18 mouse cellular contexts compared by ENCODE assay signal in genomic region chr1:32959316-32959715, GRCm38 (mm10).
DNase-seq lines count a peak whose midpoint lies in the region; TF ChIP-seq lines count a peak whose summit lies in the region.
"Had no signal": no experiment of that assay in that cellular context is flagged by ENCODE, and none has a peak within 500 bp of the region (broad histone marks: within the 10 kb centered on the region; RNA-seq: fewer than 3 reads in every experiment).

No protein-coding gene starts in this region.

- no peak overlapping the region for H3K4me3 ChIP-seq in layer of hippocampus, adult 2 months
- H3K4me3 ChIP-seq: embryonic facial prominence, embryonic 10.5 days; forebrain, embryonic 13.5 days; heart, adult 2 months; heart, embryonic 12.5 days; hindbrain, embryonic 10.5 days had no signal

- peak; percentile 24 to 32 for DNase-seq in right cerebral cortex, postnatal 10 days (ENCODE audit: low spot score in 2 of 2)
- no peak for DNase-seq in right cerebral cortex, postnatal 36 days (ENCODE audit: low spot score in 2 of 2)
- peak; percentile 26 to 41 for DNase-seq in layer of hippocampus, adult 2 months (ENCODE audit: low spot score in 2 of 2)
- peak; percentile 6 to 61 for DNase-seq in layer of hippocampus, postnatal 14 days (ENCODE audit: low spot score in 2 of 2)
- DNase-seq in adrenal gland, adult (ENCODE audit: inconsistent age in 2 of 2, low spot score in 1 of 2): no peak
- no peak for DNase-seq in Muller cell, postnatal 12 days (ENCODE audit: inconsistent ontology term)
- DNase-seq in neural tube, embryonic 10.5 days (ENCODE audit: extremely low spot score, low spot score): no peak
- DNase-seq: adrenal gland, postnatal 14 days; cerebellum, adult 2 months; cerebellum, postnatal 36 days; forebrain, postnatal 0 days; gastrocnemius, postnatal 14 days; heart, adult 2 months had no signal

- TF ChIP-seq CTCF in layer of hippocampus, adult 2 months (conservative IDR thresholded peaks at IDR 0.05): no peak

- H3K27ac ChIP-seq in layer of hippocampus, adult 2 months: no peak overlapping the region
- H3K27ac ChIP-seq: embryonic facial prominence, embryonic 10.5 days; forebrain, embryonic 13.5 days; heart, adult 2 months; hindbrain, embryonic 10.5 days; hindbrain, embryonic 14.5 days had no signal

Comparison
In these comparisons a context has a peak if more than half of its experiments do, and no peak if none do; other contexts are left out.
1. DNase-seq: peak in right cerebral cortex, postnatal 10 days (2 of 2), layer of hippocampus, adult 2 months (2 of 2) and layer of hippocampus, postnatal 14 days (2 of 2); none in right cerebral cortex, postnatal 36 days (0 of 2), adrenal gland, adult (0 of 2), Muller cell, postnatal 12 days (single experiment) and neural tube, embryonic 10.5 days (single experiment).